In the genomic region with DNA sequence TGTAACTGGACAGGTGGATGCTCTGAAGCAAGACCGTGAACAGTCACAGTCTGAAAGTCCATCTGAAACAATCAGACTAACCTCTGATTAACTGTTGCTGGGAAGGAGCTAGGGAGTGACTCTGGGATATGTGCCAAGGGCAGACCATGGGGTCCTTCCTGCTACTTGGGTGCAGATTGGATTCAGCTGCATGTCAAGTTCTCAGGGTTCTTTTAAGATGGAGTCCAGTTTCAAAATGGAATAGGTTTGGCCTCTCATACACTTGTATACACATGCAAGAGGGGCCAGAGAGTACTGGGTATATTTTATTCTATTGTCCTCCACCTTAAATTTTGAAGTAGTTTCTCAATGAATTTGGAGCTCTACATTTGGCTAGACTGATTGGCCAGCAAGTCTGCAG, we compare ENCODE assay signal across 21 mouse cellular contexts.
A peak's percentile ranks its signal among the peaks of the same experiment; 100 is the strongest.
DNase-seq lines count a peak whose midpoint lies in the region; ATAC-seq and TF ChIP-seq lines count a peak whose summit lies in the region.
"Had no signal": no experiment of that assay in that cellular context is flagged by ENCODE, and none has a peak within 500 bp of the region (broad histone marks: within the 10 kb centered on the region; RNA-seq: fewer than 3 reads in every experiment).

No protein-coding gene starts in this region.

- no peaks in the 10 kb centered on the region for H3K4me1 ChIP-seq in lung, embryonic 14.5 days (ENCODE audit: insufficient read depth)
- no peaks in the 10 kb centered on the region for H3K4me1 ChIP-seq in lung, postnatal 0 days (ENCODE audit: insufficient read depth, low read depth, low read length)
- 0 out of 2 replicates have a peak, but pooled peaks cover 5% of the 10 kb centered on the region for H3K4me1 ChIP-seq in lung, embryonic 15.5 days
- no peaks in the 10 kb centered on the region for H3K4me1 ChIP-seq in lung, embryonic 16.5 days (replicated peaks; ENCODE audit: control insufficient read depth, insufficient read depth, low read length)

- 62% methylated on average over 1 of the region's 1 CpGs for WGBS in lung, embryonic 14.5 days
- 54% methylated on average over 1 of the region's 1 CpGs for WGBS in lung, postnatal 0 days
- WGBS in lung, embryonic 15.5 days, result 70% methylated on average over 1 of the region's 1 CpGs
- 58% methylated on average over 1 of the region's 1 CpGs for WGBS in lung, embryonic 16.5 days

- no peaks in the 10 kb centered on the region for H3K9me3 ChIP-seq in lung, embryonic 14.5 days (ENCODE audit: low read depth, low read length)
- no peaks in the 10 kb centered on the region for H3K9me3 ChIP-seq in lung, postnatal 0 days (ENCODE audit: low read length)
- H3K9me3 ChIP-seq in lung, embryonic 15.5 days, result no peaks in the 10 kb centered on the region
- no peaks in the 10 kb centered on the region for H3K9me3 ChIP-seq in lung, embryonic 16.5 days (ENCODE audit: control insufficient read depth, low read length)
- H3K9me3 ChIP-seq: G1E had no signal

- TF ChIP-seq EP300 in lung, postnatal 0 days (IDR thresholded peaks at IDR 0.05), result no peak

- peak; percentile 54 for DNase-seq in lung, embryonic 14.5 days
- DNase-seq in lung, postnatal 0 days (ENCODE audit: low spot score), result no peak
- no peak for DNase-seq in lung, adult 18-20 months
- no peak for DNase-seq in lung, postnatal 4 days
- DNase-seq: adrenal gland, adult 2 months; adrenal gland, adult 8-10 months; adrenal gland, postnatal 10 days; adrenal gland, postnatal 14 days; adrenal gland, postnatal 25 days; adrenal gland, postnatal 36 days; B cell, adult 2 months; cerebellum, adult 11 months; cerebellum, adult 11-12 months; cerebellum, adult 18-20 months had no signal

- H3K27me3 ChIP-seq in lung, embryonic 14.5 days (ENCODE audit: insufficient read depth, low read length), result no peaks in the 10 kb centered on the region
- H3K27me3 ChIP-seq in lung, postnatal 0 days (replicated peaks; ENCODE audit: insufficient read depth, low read length), result no peaks in the 10 kb centered on the region
- no peaks in the 10 kb centered on the region for H3K27me3 ChIP-seq in lung, embryonic 15.5 days
- H3K27me3 ChIP-seq in lung, embryonic 16.5 days (ENCODE audit: control insufficient read depth, insufficient read depth, low read depth, low read length), result no peaks in the 10 kb centered on the region
- H3K27me3 ChIP-seq: CH12.LX had no signal

- H3K36me3 ChIP-seq in lung, embryonic 14.5 days (ENCODE audit: insufficient read depth), result no peaks in the 10 kb centered on the region
- no peaks in the 10 kb centered on the region for H3K36me3 ChIP-seq in lung, postnatal 0 days (ENCODE audit: insufficient read depth, low read length)
- no peaks in the 10 kb centered on the region for H3K36me3 ChIP-seq in lung, embryonic 15.5 days
- H3K36me3 ChIP-seq in lung, embryonic 16.5 days (ENCODE audit: control insufficient read depth, insufficient read depth, low read length), result no peaks in the 10 kb centered on the region
- H3K36me3 ChIP-seq: G1E had no signal

- TF ChIP-seq CTCF in lung, embryonic 14.5 days (IDR thresholded peaks at IDR 0.05; ENCODE audit: low read depth), result no peak
- TF ChIP-seq CTCF in lung, postnatal 0 days (IDR thresholded peaks at IDR 0.05), result no peak

- no peak overlapping the region for H3K27ac ChIP-seq in lung, embryonic 14.5 days (ENCODE audit: low read depth)
- H3K27ac ChIP-seq in lung, postnatal 0 days (ENCODE audit: low read length), result no peak overlapping the region
- H3K27ac ChIP-seq in lung, embryonic 15.5 days, result no peak overlapping the region
- no peak overlapping the region for H3K27ac ChIP-seq in lung, embryonic 16.5 days (ENCODE audit: low read length)

- no peak overlapping the region for H3K4me3 ChIP-seq in lung, embryonic 14.5 days (ENCODE audit: low read depth, low read length)
- H3K4me3 ChIP-seq in lung, postnatal 0 days (ENCODE audit: low read depth, low read length), result no peak overlapping the region
- no peak overlapping the region for H3K4me3 ChIP-seq in lung, embryonic 15.5 days
- no peak overlapping the region for H3K4me3 ChIP-seq in lung, embryonic 16.5 days (ENCODE audit: low read length)

- H3K4me2 ChIP-seq in lung, embryonic 14.5 days, result no peak overlapping the region
- H3K4me2 ChIP-seq in lung, postnatal 0 days (replicated peaks; ENCODE audit: low read depth, low read length), result no peak overlapping the region
- H3K4me2 ChIP-seq in lung, embryonic 15.5 days, result no peak overlapping the region
- H3K4me2 ChIP-seq in lung, embryonic 16.5 days (ENCODE audit: low read depth, low read length), result no peak overlapping the region

- peak; percentile 52; the same call in 1 of the 2 replicates for ATAC-seq in lung, embryonic 14.5 days (ENCODE audit: insufficient read depth)
- ATAC-seq in lung, postnatal 0 days, result no peak
- ATAC-seq in lung, embryonic 15.5 days (ENCODE audit: borderline replicate concordance, extremely low read depth, low FRiP score, low TSS enrichment), result peak; percentile 23; the same call in 1 of the 2 replicates
- ATAC-seq in lung, embryonic 16.5 days (ENCODE audit: low read depth), result peak; percentile 60
- ATAC-seq: activated CD4-positive, CD25-positive, alpha-beta regulatory T cell, adult 4 months; CD4-positive, CD25-positive, alpha-beta regulatory T cell, adult 4 months; Patski had no signal

- H3K9ac ChIP-seq in lung, embryonic 14.5 days, result no peak overlapping the region
- no peak overlapping the region for H3K9ac ChIP-seq in lung, postnatal 0 days (replicated peaks; ENCODE audit: low read depth)
- H3K9ac ChIP-seq in lung, embryonic 15.5 days, result no peak overlapping the region
- H3K9ac ChIP-seq in lung, embryonic 16.5 days (ENCODE audit: low read length), result no peak overlapping the region
